Comparison of ENCODE assay signal across 26 mouse cellular contexts in genomic region chr7:68582540-68583325, GRCm38 (mm10).
A peak's percentile ranks its signal among the peaks of the same experiment; 100 is the strongest.
DNase-seq lines count a peak whose midpoint lies in the region; ATAC-seq lines count a peak whose summit lies in the region.
"Had no signal": no experiment of that assay in that cellular context is flagged by ENCODE, and none has a peak within 500 bp of the region (broad histone marks: within the 10 kb centered on the region; RNA-seq: fewer than 3 reads in every experiment).

No protein-coding gene starts in this region.

- WGBS in intestine, embryonic 14.5 days = 86% methylated on average over 13 of the region's 13 CpGs
- 86% methylated on average over 13 of the region's 13 CpGs for WGBS in intestine, embryonic 15.5 days
- WGBS in midbrain, embryonic 13.5 days = 47% methylated on average over 13 of the region's 13 CpGs
- WGBS in midbrain, embryonic 10.5 days = 87% methylated on average over 13 of the region's 13 CpGs
- 48% methylated on average over 13 of the region's 13 CpGs for WGBS in midbrain, embryonic 14.5 days

- H3K9ac ChIP-seq in intestine, embryonic 14.5 days (ENCODE audit: low read length) = no peak overlapping the region
- no peak overlapping the region for H3K9ac ChIP-seq in intestine, embryonic 15.5 days
- no peak overlapping the region for H3K9ac ChIP-seq in midbrain, embryonic 13.5 days (replicated peaks)
- no peak overlapping the region for H3K9ac ChIP-seq in midbrain, embryonic 14.5 days (replicated peaks; ENCODE audit: low read length)
- H3K9ac ChIP-seq: embryonic facial prominence, embryonic 13.5 days; forebrain, postnatal 0 days; heart, embryonic 13.5 days; hindbrain, embryonic 12.5 days; hindbrain, embryonic 15.5 days had no signal

- ATAC-seq in intestine, embryonic 14.5 days (replicated peaks; ENCODE audit: low FRiP score, low TSS enrichment, low read depth) = no peak
- ATAC-seq in intestine, embryonic 15.5 days = no peak
- ATAC-seq in midbrain, embryonic 13.5 days = peak; percentile 72
- ATAC-seq in midbrain, embryonic 14.5 days (ENCODE audit: low FRiP score, low TSS enrichment) = peak; percentile 37; the same call in 1 of the 2 replicates
- ATAC-seq: CD4-positive, CD25-positive, alpha-beta regulatory T cell, adult 4 months; forebrain, embryonic 14.5 days; forebrain, postnatal 0 days had no signal

- no peaks in the 10 kb centered on the region for H3K4me1 ChIP-seq in intestine, embryonic 14.5 days (replicated peaks; ENCODE audit: control insufficient read depth, insufficient read depth, low read length)
- no peaks in the 10 kb centered on the region for H3K4me1 ChIP-seq in intestine, embryonic 15.5 days (replicated peaks)
- peaks cover 12% of the 10 kb centered on the region for H3K4me1 ChIP-seq in midbrain, embryonic 13.5 days (replicated peaks)
- peaks cover 8% of the 10 kb centered on the region; the same call in 1 of the 2 replicates for H3K4me1 ChIP-seq in midbrain, embryonic 10.5 days
- peaks cover 4% of the 10 kb centered on the region; the same call in 1 of the 2 replicates for H3K4me1 ChIP-seq in midbrain, embryonic 14.5 days (ENCODE audit: control insufficient read depth, insufficient read depth, low read length)
- H3K4me1 ChIP-seq: embryonic facial prominence, embryonic 10.5 days; embryonic facial prominence, embryonic 13.5 days; heart, embryonic 10.5 days; heart, embryonic 13.5 days; hindbrain, embryonic 12.5 days had no signal

- H3K36me3 ChIP-seq in intestine, embryonic 14.5 days (ENCODE audit: control insufficient read depth, insufficient read depth, low read length) = no peaks in the 10 kb centered on the region
- no peaks in the 10 kb centered on the region for H3K36me3 ChIP-seq in intestine, embryonic 15.5 days
- H3K36me3 ChIP-seq in midbrain, embryonic 13.5 days = no peaks in the 10 kb centered on the region
- no peaks in the 10 kb centered on the region for H3K36me3 ChIP-seq in midbrain, embryonic 10.5 days
- no peaks in the 10 kb centered on the region for H3K36me3 ChIP-seq in midbrain, embryonic 14.5 days (ENCODE audit: control insufficient read depth, insufficient read depth, low read length)
- H3K36me3 ChIP-seq: embryonic facial prominence, embryonic 10.5 days; embryonic facial prominence, embryonic 13.5 days; heart, embryonic 10.5 days; heart, embryonic 13.5 days; hindbrain, embryonic 12.5 days; hindbrain, embryonic 15.5 days had no signal

- peaks cover 14% of the 10 kb centered on the region; the same call in 1 of the 2 replicates for H3K27me3 ChIP-seq in intestine, embryonic 14.5 days (replicated peaks; ENCODE audit: control insufficient read depth, insufficient read depth, low read length)
- H3K27me3 ChIP-seq in intestine, embryonic 15.5 days (replicated peaks) = no peaks in the 10 kb centered on the region; the same call in none of the 2 replicates
- peaks cover 30% of the 10 kb centered on the region for H3K27me3 ChIP-seq in midbrain, embryonic 13.5 days
- H3K27me3 ChIP-seq in midbrain, embryonic 10.5 days (ENCODE audit: low read depth, poor library complexity, severe bottlenecking) = peaks cover 26% of the 10 kb centered on the region
- 0 out of 2 replicates have a peak, but pooled peaks cover 3% of the 10 kb centered on the region for H3K27me3 ChIP-seq in midbrain, embryonic 14.5 days (ENCODE audit: control insufficient read depth, insufficient read depth, low read length)

- no peak overlapping the region for H3K27ac ChIP-seq in intestine, embryonic 14.5 days (ENCODE audit: low read depth)
- no peak overlapping the region for H3K27ac ChIP-seq in intestine, embryonic 15.5 days
- peak overlapping the region; percentile 41 for H3K27ac ChIP-seq in midbrain, embryonic 13.5 days
- H3K27ac ChIP-seq in midbrain, embryonic 10.5 days (replicated peaks) = no peak overlapping the region
- no peak overlapping the region for H3K27ac ChIP-seq in midbrain, embryonic 14.5 days (replicated peaks; ENCODE audit: low read depth, low read length)
- H3K27ac ChIP-seq: embryonic facial prominence, embryonic 10.5 days; embryonic facial prominence, embryonic 13.5 days; heart, adult 2 months; heart, embryonic 10.5 days; heart, embryonic 13.5 days; hindbrain, embryonic 12.5 days; hindbrain, embryonic 15.5 days had no signal

- H3K4me3 ChIP-seq in intestine, embryonic 14.5 days (ENCODE audit: low read depth, low read length) = no peak overlapping the region
- no peak overlapping the region for H3K4me3 ChIP-seq in intestine, embryonic 15.5 days (replicated peaks)
- no peak overlapping the region for H3K4me3 ChIP-seq in midbrain, embryonic 13.5 days (replicated peaks)
- H3K4me3 ChIP-seq in midbrain, embryonic 10.5 days = no peak overlapping the region
- H3K4me3 ChIP-seq in midbrain, embryonic 14.5 days (replicated peaks; ENCODE audit: low read depth, low read length) = no peak overlapping the region
- H3K4me3 ChIP-seq: embryonic facial prominence, embryonic 10.5 days; embryonic facial prominence, embryonic 13.5 days; erythroblast, embryonic 14.5 days; heart, adult 2 months; heart, embryonic 10.5 days; heart, embryonic 13.5 days; hindbrain, embryonic 12.5 days; hindbrain, embryonic 15.5 days had no signal

- DNase-seq in intestine, embryonic 14.5 days (ENCODE audit: low spot score) = peak; percentile 37
- DNase-seq in midbrain, embryonic 10.5 days (ENCODE audit: low spot score) = no peak
- DNase-seq in midbrain, embryonic 14.5 days = peak; percentile 57
- no peak for DNase-seq in thymus, postnatal 36 days
- DNase-seq: adrenal gland, adult 2 months; adrenal gland, postnatal 14 days; cerebellum, adult 11-12 months; cerebellum, adult 8-10 months; cerebellum, postnatal 10 days; cerebellum, postnatal 36 days; embryo, embryonic 11 days; forebrain, postnatal 0 days; gastrocnemius, postnatal 25 days; heart, adult 2 months; heart, postnatal 14 days had no signal

- no peaks in the 10 kb centered on the region for H3K9me3 ChIP-seq in intestine, embryonic 14.5 days (ENCODE audit: control insufficient read depth, low read length)
- H3K9me3 ChIP-seq in intestine, embryonic 15.5 days = no peaks in the 10 kb centered on the region
- no peaks in the 10 kb centered on the region for H3K9me3 ChIP-seq in midbrain, embryonic 13.5 days
- no peaks in the 10 kb centered on the region for H3K9me3 ChIP-seq in midbrain, embryonic 10.5 days (replicated peaks)
- no peaks in the 10 kb centered on the region for H3K9me3 ChIP-seq in midbrain, embryonic 14.5 days (ENCODE audit: control insufficient read depth, low read length)
- H3K9me3 ChIP-seq: embryonic facial prominence, embryonic 10.5 days; embryonic facial prominence, embryonic 13.5 days; heart, embryonic 10.5 days; heart, embryonic 13.5 days; hindbrain, embryonic 12.5 days; hindbrain, embryonic 15.5 days had no signal

- no peak overlapping the region for H3K4me2 ChIP-seq in intestine, embryonic 14.5 days (ENCODE audit: low read length)
- H3K4me2 ChIP-seq in intestine, embryonic 15.5 days (replicated peaks) = no peak overlapping the region
- no peak overlapping the region for H3K4me2 ChIP-seq in midbrain, embryonic 13.5 days (replicated peaks)
- no peak overlapping the region for H3K4me2 ChIP-seq in midbrain, embryonic 14.5 days (ENCODE audit: low read length)
- H3K4me2 ChIP-seq: embryonic facial prominence, embryonic 13.5 days; heart, embryonic 13.5 days; hindbrain, embryonic 12.5 days; hindbrain, embryonic 15.5 days had no signal

Comparison
In these comparisons a context has a peak if more than half of its experiments do, and no peak if none do; other contexts are left out.
1. DNase-seq: peak in intestine, embryonic 14.5 days (single experiment) and midbrain, embryonic 14.5 days (single experiment); none in midbrain, embryonic 10.5 days (single experiment) and thymus, postnatal 36 days (0 of 2).
2. ATAC-seq: peak in midbrain, embryonic 13.5 days (single experiment) and midbrain, embryonic 14.5 days (single experiment); none in intestine, embryonic 14.5 days (single experiment) and intestine, embryonic 15.5 days (single experiment).